18 mouse cellular contexts compared by ENCODE assay signal in genomic region chr11:88564363-88564762, GRCm38 (mm10).
DNase-seq lines count a peak whose midpoint lies in the region; ATAC-seq and TF ChIP-seq lines count a peak whose summit lies in the region.
"Had no signal": no experiment of that assay in that cellular context is flagged by ENCODE, and none has a peak within 500 bp of the region (broad histone marks: within the 10 kb centered on the region; RNA-seq: fewer than 3 reads in every experiment).

No protein-coding gene starts in this region.

- no peaks in the 10 kb centered on the region for H3K27me3 ChIP-seq in hindbrain, embryonic 10.5 days (ENCODE audit: insufficient read depth, poor library complexity, severe bottlenecking)
- no peaks in the 10 kb centered on the region for H3K27me3 ChIP-seq in hindbrain, embryonic 11.5 days (ENCODE audit: control insufficient read depth, insufficient read depth, low read length)
- no peaks in the 10 kb centered on the region for H3K27me3 ChIP-seq in hindbrain, embryonic 13.5 days
- H3K27me3 ChIP-seq in midbrain, embryonic 14.5 days (ENCODE audit: control insufficient read depth, insufficient read depth, low read length): no peaks in the 10 kb centered on the region
- H3K27me3 ChIP-seq: liver, embryonic 15.5 days had no signal

- no peak for TF ChIP-seq CTCF in gastrocnemius, adult 2 months (IDR thresholded peaks at IDR 0.05)

- no peak for DNase-seq in gastrocnemius, adult 2 months
- no peak for DNase-seq in gastrocnemius, adult 8-10 months (ENCODE audit: low spot score in 2 of 2)
- no peak for DNase-seq in hindbrain, embryonic 10.5 days (ENCODE audit: low spot score)
- DNase-seq in hindbrain, embryonic 11.5 days (ENCODE audit: low spot score): no peak
- no peak for DNase-seq in midbrain, embryonic 14.5 days
- no peak for DNase-seq in layer of hippocampus, adult 18-20 months (ENCODE audit: low spot score in 2 of 2)
- DNase-seq: adrenal gland, adult 8-10 months; embryo, embryonic 11 days; forebrain, postnatal 0 days; gastrocnemius, postnatal 14 days; kidney, adult 2 months; kidney, postnatal 4 days; lung, postnatal 10 days; thymus, adult 18-20 months had no signal

- peaks cover 92% of the 10 kb centered on the region for H3K4me1 ChIP-seq in hindbrain, embryonic 10.5 days (replicated peaks)
- peaks cover 28% of the 10 kb centered on the region for H3K4me1 ChIP-seq in hindbrain, embryonic 11.5 days (replicated peaks; ENCODE audit: control insufficient read depth, insufficient read depth, low read length)
- peaks cover 87% of the 10 kb centered on the region for H3K4me1 ChIP-seq in hindbrain, embryonic 13.5 days (replicated peaks)
- H3K4me1 ChIP-seq in midbrain, embryonic 14.5 days (ENCODE audit: control insufficient read depth, insufficient read depth, low read length): peaks cover 55% of the 10 kb centered on the region

- peak overlapping the region; percentile 25; the same call in 1 of the 2 replicates for H3K27ac ChIP-seq in gastrocnemius, adult 2 months
- peak overlapping the region; percentile 59; the same call in 1 of the 2 replicates for H3K27ac ChIP-seq in hindbrain, embryonic 10.5 days
- no peak overlapping the region for H3K27ac ChIP-seq in hindbrain, embryonic 11.5 days (ENCODE audit: low read depth, low read length)
- H3K27ac ChIP-seq in hindbrain, embryonic 13.5 days: peak overlapping the region; percentile 56
- H3K27ac ChIP-seq in midbrain, embryonic 14.5 days (replicated peaks; ENCODE audit: low read depth, low read length): peak overlapping the region; percentile 45; the same call in 1 of the 2 replicates
- H3K27ac ChIP-seq: limb, embryonic 12.5 days; liver, embryonic 15.5 days had no signal

- H3K4me3 ChIP-seq in gastrocnemius, adult 2 months: no peak overlapping the region
- H3K4me3 ChIP-seq in hindbrain, embryonic 10.5 days: no peak overlapping the region
- H3K4me3 ChIP-seq in hindbrain, embryonic 11.5 days (ENCODE audit: low read depth, low read length): no peak overlapping the region
- H3K4me3 ChIP-seq in hindbrain, embryonic 13.5 days: no peak overlapping the region
- no peak overlapping the region for H3K4me3 ChIP-seq in midbrain, embryonic 14.5 days (replicated peaks; ENCODE audit: low read depth, low read length)
- H3K4me3 ChIP-seq: limb, embryonic 12.5 days; liver, embryonic 15.5 days had no signal

- intact Hi-C loops in gastrocnemius, adult 2 months (cut with DNase I): no loop called here

- no peak overlapping the region for H3K4me2 ChIP-seq in hindbrain, embryonic 11.5 days (replicated peaks; ENCODE audit: low read depth, low read length)
- H3K4me2 ChIP-seq in hindbrain, embryonic 13.5 days: no peak overlapping the region
- H3K4me2 ChIP-seq in midbrain, embryonic 14.5 days (ENCODE audit: low read length): no peak overlapping the region
- H3K4me2 ChIP-seq: limb, embryonic 12.5 days; liver, embryonic 15.5 days had no signal

- no peaks in the 10 kb centered on the region for H3K9me3 ChIP-seq in hindbrain, embryonic 10.5 days
- H3K9me3 ChIP-seq in hindbrain, embryonic 11.5 days (ENCODE audit: control insufficient read depth, low read length): no peaks in the 10 kb centered on the region
- no peaks in the 10 kb centered on the region for H3K9me3 ChIP-seq in hindbrain, embryonic 13.5 days
- no peaks in the 10 kb centered on the region for H3K9me3 ChIP-seq in midbrain, embryonic 14.5 days (ENCODE audit: control insufficient read depth, low read length)
- H3K9me3 ChIP-seq: G1E; limb, embryonic 12.5 days; liver, embryonic 15.5 days had no signal

- 62% methylated on average over 5 of the region's 5 CpGs for WGBS in hindbrain, embryonic 10.5 days
- 63% methylated on average over 5 of the region's 5 CpGs for WGBS in hindbrain, embryonic 11.5 days
- 35% methylated on average over 5 of the region's 5 CpGs for WGBS in hindbrain, embryonic 13.5 days
- 25% methylated on average over 5 of the region's 5 CpGs for WGBS in midbrain, embryonic 14.5 days

- H3K36me3 ChIP-seq in hindbrain, embryonic 10.5 days: peaks cover 49% of the 10 kb centered on the region
- H3K36me3 ChIP-seq in hindbrain, embryonic 11.5 days (ENCODE audit: control insufficient read depth, insufficient read depth, low read length): no peaks in the 10 kb centered on the region
- H3K36me3 ChIP-seq in hindbrain, embryonic 13.5 days: no peaks in the 10 kb centered on the region
- no peaks in the 10 kb centered on the region for H3K36me3 ChIP-seq in midbrain, embryonic 14.5 days (ENCODE audit: control insufficient read depth, insufficient read depth, low read length)
- H3K36me3 ChIP-seq: limb, embryonic 12.5 days; liver, embryonic 15.5 days had no signal

- ATAC-seq in hindbrain, embryonic 11.5 days (ENCODE audit: low FRiP score): no peak
- no peak for ATAC-seq in hindbrain, embryonic 13.5 days (ENCODE audit: low FRiP score)
- ATAC-seq in midbrain, embryonic 14.5 days (ENCODE audit: low FRiP score, low TSS enrichment): no peak
- ATAC-seq: forebrain, postnatal 0 days had no signal

- H3K9ac ChIP-seq in hindbrain, embryonic 11.5 days (ENCODE audit: low read depth, low read length): no peak overlapping the region
- 0 out of 2 replicates have a peak overlapping the region, but pooled peaks have one; percentile 8 for H3K9ac ChIP-seq in hindbrain, embryonic 13.5 days
- no peak overlapping the region for H3K9ac ChIP-seq in midbrain, embryonic 14.5 days (replicated peaks; ENCODE audit: low read length)
- H3K9ac ChIP-seq: forebrain, postnatal 0 days; limb, embryonic 12.5 days; liver, embryonic 15.5 days had no signal
